Mouse (Mus musculus) olfactory bulb, adult 2 months (tissue): Measurements from ENCODE around the gene Sppl3.

Source experiments
- CTCF ChIP-seq: fragments of 200-500 bp; IDR thresholded peaks from 2 replicates; pipeline ENCODE4 v1.5.1; 2012; ENCODE audit warnings: low read depth, mild to moderate bottlenecking, low read length, moderate library complexity; ENCODE audit not compliant: insufficient read depth
- POLR2A ChIP-seq: fragments of 200-500 bp; IDR thresholded peaks from 2 replicates; pipeline ENCODE4 v1.6.1; 2012; ENCODE audit warnings: mild to moderate bottlenecking, low read depth, low read length, moderate library complexity; ENCODE audit not compliant: insufficient read depth

DNA sequence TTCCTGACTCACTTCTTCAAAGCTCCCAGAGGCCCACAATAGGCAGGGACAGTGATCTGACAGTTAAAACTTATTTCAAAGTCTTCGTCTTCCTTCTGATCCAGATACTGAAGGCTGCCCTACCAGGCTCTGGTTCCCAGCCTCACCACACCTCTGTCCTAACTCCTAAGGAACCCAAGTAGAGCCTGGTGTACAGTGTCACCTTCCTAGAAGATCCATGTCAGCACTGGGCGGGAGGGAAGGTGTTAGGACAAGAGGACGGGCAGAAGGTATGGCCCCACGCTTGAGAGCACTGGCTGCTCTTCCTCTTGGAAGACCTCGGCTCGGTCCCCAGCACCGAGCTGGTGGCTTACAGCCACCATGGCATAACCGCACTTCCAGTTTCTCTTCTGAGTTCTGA lies 137.4 kb downstream of the Sppl3 start:
- no peak for TF ChIP-seq CTCF
- no peak for TF ChIP-seq POLR2A
